In genomic region chr3:122577360-122577759, GRCm38 (mm10) we compare ENCODE assay signal across 15 mouse cellular contexts.
"Had no signal": no experiment of that assay in that cellular context is flagged by ENCODE, and none has a peak within 500 bp of the region (broad histone marks: within the 10 kb centered on the region; RNA-seq: fewer than 3 reads in every experiment).

No protein-coding gene starts in this region.

- H3K9me3 ChIP-seq: liver, embryonic 13.5 days; stomach, embryonic 15.5 days had no signal

- H3K4me2 ChIP-seq: liver, embryonic 13.5 days; midbrain, embryonic 12.5 days; stomach, embryonic 15.5 days had no signal

- H3K4me1 ChIP-seq: liver, embryonic 13.5 days; stomach, embryonic 15.5 days had no signal

- H3K27me3 ChIP-seq: liver, embryonic 13.5 days; midbrain, embryonic 12.5 days; stomach, embryonic 15.5 days had no signal

- ATAC-seq: intestine, postnatal 0 days; midbrain, embryonic 16.5 days had no signal

- H3K4me3 ChIP-seq: liver, embryonic 13.5 days; midbrain, embryonic 12.5 days; stomach, embryonic 15.5 days had no signal

- DNase-seq: kidney, adult 2 months; kidney, postnatal 36 days; layer of hippocampus, postnatal 36 days; liver, embryonic 13.5 days; lung, adult 2 months; lung, postnatal 14 days; lung, postnatal 4 days; retina, postnatal 1 day; right cerebral cortex, postnatal 25 days; thymus, postnatal 36 days had no signal

- H3K36me3 ChIP-seq: liver, embryonic 13.5 days; stomach, embryonic 15.5 days had no signal

- H3K9ac ChIP-seq: liver, embryonic 13.5 days; midbrain, embryonic 12.5 days; stomach, embryonic 15.5 days had no signal

- H3K27ac ChIP-seq: kidney, postnatal 0 days; liver, embryonic 13.5 days; midbrain, embryonic 12.5 days; stomach, embryonic 15.5 days had no signal
